ENCODE assay signal across 10 mouse cellular contexts in genomic region chr6:115004636-115005035, GRCm38 (mm10). TPM values are rescaled to one million over a fixed set of nuclear protein-coding genes. Genes with fewer than 3 reads are reported as not detected.
DNase-seq lines count a peak whose midpoint lies in the region; ATAC-seq lines count a peak whose summit lies in the region.
"Had no signal": no experiment of that assay in that cellular context is flagged by ENCODE, and none has a peak within 500 bp of the region (broad histone marks: within the 10 kb centered on the region; RNA-seq: fewer than 3 reads in every experiment).

No protein-coding gene starts in this region.

- H3K27me3 ChIP-seq in heart, embryonic 10.5 days (ENCODE audit: insufficient read depth, poor library complexity, severe bottlenecking): no peaks in the 10 kb centered on the region

- no peak for ATAC-seq in erythroid progenitor cell, adult 5-6 weeks (replicated peaks; ENCODE audit: low FRiP score, poor library complexity, severe bottlenecking)

- WGBS in heart, embryonic 10.5 days: 79% methylated on average over 8 of the region's 8 CpGs

- peaks cover 39% of the 10 kb centered on the region for H3K36me3 ChIP-seq in heart, embryonic 10.5 days

- no peak overlapping the region; the same call in 1 of the 2 replicates for H3K27ac ChIP-seq in heart, embryonic 10.5 days
- H3K27ac ChIP-seq: hindbrain, embryonic 14.5 days; kidney, postnatal 0 days; liver, embryonic 14.5 days had no signal

- H3K9me3 ChIP-seq in heart, embryonic 10.5 days: no peaks in the 10 kb centered on the region

- DNase-seq in cerebellum, adult 18-20 months: peak; percentile 64 to 80
- DNase-seq in cerebellum, postnatal 25 days: peak; percentile 61 to 70
- peak; percentile 92 for DNase-seq in layer of hippocampus, adult 9-11 months
- DNase-seq in right cerebral cortex, adult 2 months (ENCODE audit: low spot score in 2 of 2): peak; percentile 73 to 75
- DNase-seq in adrenal gland, postnatal 10 days: no peak
- no peak for DNase-seq in heart, embryonic 10.5 days (ENCODE audit: low spot score)

- peaks cover 12% of the 10 kb centered on the region for H3K4me1 ChIP-seq in heart, embryonic 10.5 days

- H3K4me3 ChIP-seq in heart, embryonic 10.5 days: no peak overlapping the region

RNA-seq across cellular contexts. Expression of gene Tamm41, which starts 33.0 kb away (rescaled TPM):
- 10 to 100 TPM; 28.4 to 30.5 TPM for total RNA-seq in adrenal gland, postnatal 10 days (2021)
- 51.9 and 70.3 TPM in 2 replicates for polyA plus RNA-seq in heart, embryonic 10.5 days (2016; fragmentation: Nextera tagmentation; extraction: Ambion mirVana)
- total RNA-seq in erythroid progenitor cell, adult 5-6 weeks (2015; ENCODE audit: low replicate concordance): 4.0 and 25.2 TPM in 2 replicates
- 3.2 and 9.8 TPM in 2 replicates for total RNA-seq in erythroid progenitor cell, adult 5-6 weeks (2017; ENCODE audit: low replicate concordance)

RNA-seq across cellular contexts. Expression of gene Vgll4, which starts 34.8 kb away (rescaled TPM):
- total RNA-seq in adrenal gland, postnatal 10 days (2021): 10 to 100 TPM; 82.4 to 93.1 TPM
- polyA plus RNA-seq in heart, embryonic 10.5 days (2016; fragmentation: Nextera tagmentation; extraction: Ambion mirVana): 58.5 and 76.8 TPM in 2 replicates
- 2.5 and 6.7 TPM in 2 replicates for total RNA-seq in erythroid progenitor cell, adult 5-6 weeks (2015; ENCODE audit: low replicate concordance)
- 3.3 and 4.7 TPM in 2 replicates for total RNA-seq in erythroid progenitor cell, adult 5-6 weeks (2017; ENCODE audit: low replicate concordance)

Comparison
In these comparisons a context has a peak if more than half of its experiments do, and no peak if none do; other contexts are left out.
1. DNase-seq: peak in cerebellum, adult 18-20 months (2 of 2), cerebellum, postnatal 25 days (2 of 2), layer of hippocampus, adult 9-11 months (single experiment) and right cerebral cortex, adult 2 months (2 of 2); none in adrenal gland, postnatal 10 days (single experiment) and heart, embryonic 10.5 days (single experiment).
2. RNA of gene Vgll4, which starts 34.8 kb away (total RNA-seq): 82.4 to 93.1 TPM in adrenal gland, postnatal 10 days; 2.5 to 6.7 TPM in erythroid progenitor cell, adult 5-6 weeks; every median in the first group is over 10 times any median in the second.